Mouse (Mus musculus): ENCODE measurements around the gene Fam83b. TPM values are rescaled to one million over a fixed set of nuclear protein-coding genes. Genes with fewer than 3 reads are reported as not detected.

The Fam83b gene
- under 1 TPM in 1 of 2 experiments, not detected in 1; 0.10 TPM for total RNA-seq (2021)
- long read RNA-seq, experiment 1: 0 reads
- long read RNA-seq, experiment 2: 0 reads

- H3K4me3 ChIP-seq: peak within 1 kb of the TSS; percentile 54
- DNase-seq (ENCODE audit: low spot score in 2 of 2): no peak
- no peak for TF ChIP-seq CTCF (conservative IDR thresholded peaks at IDR 0.05)
- no peak within 1 kb of the TSS for H3K27ac ChIP-seq
Measured at GRCm38 (mm10) chr9:76566515-76567280, at the start of gene Fam83b. Gene Fam83b, minus strand, starts transcription at chr9:76567116.

DNA sequence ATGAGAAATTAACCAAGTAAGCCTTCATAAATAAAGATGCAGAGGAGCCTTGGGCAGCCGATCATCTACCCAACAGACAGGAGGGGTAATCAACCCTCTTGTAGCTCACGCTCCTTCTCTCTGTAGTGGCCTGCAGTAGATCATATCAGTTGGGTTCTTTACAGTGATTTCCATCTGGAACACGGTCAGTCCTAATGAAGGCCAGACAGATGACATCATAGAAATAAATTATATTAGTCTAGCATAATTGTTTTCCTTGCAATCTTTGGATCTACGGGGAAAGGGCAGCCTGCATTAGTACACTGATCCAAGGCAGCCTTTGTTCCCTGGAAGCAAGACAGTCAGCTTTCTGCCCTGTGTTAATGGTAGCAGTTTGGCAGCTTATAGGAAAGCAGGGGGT lies 47.2 kb upstream of the Fam83b start:
- no peak for DNase-seq (ENCODE audit: low spot score in 2 of 2)
- Histone ChIP-seq H3K4me3 (no peak overlapping the region), H3K27ac (no peak overlapping the region)
- TF ChIP-seq CTCF (conservative IDR thresholded peaks at IDR 0.05): no peak

DNA sequence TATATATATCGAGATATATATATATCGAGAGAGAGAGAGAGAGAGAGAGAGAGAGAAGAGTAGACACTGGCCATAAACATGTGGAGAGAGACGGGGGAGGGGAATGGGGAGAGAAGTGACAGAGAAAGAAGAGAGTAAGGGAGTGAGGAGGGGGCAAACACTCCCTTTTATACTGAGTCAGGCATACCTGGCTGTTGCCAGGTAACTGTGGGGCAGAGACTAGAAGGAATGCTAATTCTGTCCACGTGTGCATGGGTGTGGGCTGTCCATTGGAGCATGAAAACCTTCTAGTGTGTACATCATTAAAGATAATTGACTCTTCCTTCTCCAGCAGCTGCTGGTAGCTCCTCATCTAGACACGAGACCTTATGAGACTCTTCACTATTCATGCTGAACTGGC lies 36.8 kb upstream of the Fam83b start:
- Histone ChIP-seq H3K4me3 (no peak overlapping the region), H3K27ac (no peak overlapping the region)
- DNase-seq (ENCODE audit: low spot score in 2 of 2): no peak
- no peak for TF ChIP-seq CTCF (conservative IDR thresholded peaks at IDR 0.05)

GRCm38 (mm10) chr9:76602874-76603273 lies 36.0 kb upstream of the Fam83b start:
- no peak overlapping the region for H3K4me3 ChIP-seq
- TF ChIP-seq CTCF (conservative IDR thresholded peaks at IDR 0.05): no peak
- DNase-seq (ENCODE audit: low spot score in 2 of 2): no peak
- H3K27ac ChIP-seq: no peak overlapping the region

GRCm38 (mm10) chr9:76597395-76597794 lies 30.5 kb upstream of the Fam83b start:
- Histone ChIP-seq H3K4me3 (no peak overlapping the region), H3K27ac (no peak overlapping the region)
- no peak for TF ChIP-seq CTCF (conservative IDR thresholded peaks at IDR 0.05)
- no peak for DNase-seq (ENCODE audit: low spot score in 2 of 2)

- no peak overlapping the region for H3K27ac ChIP-seq
- H3K4me3 ChIP-seq: no peak overlapping the region
- no peak for DNase-seq (ENCODE audit: low spot score in 2 of 2)
- no peak for TF ChIP-seq CTCF (conservative IDR thresholded peaks at IDR 0.05)
Measured at GRCm38 (mm10) chr9:76593841-76594240, 26.9 kb upstream of the Fam83b start.

DNA sequence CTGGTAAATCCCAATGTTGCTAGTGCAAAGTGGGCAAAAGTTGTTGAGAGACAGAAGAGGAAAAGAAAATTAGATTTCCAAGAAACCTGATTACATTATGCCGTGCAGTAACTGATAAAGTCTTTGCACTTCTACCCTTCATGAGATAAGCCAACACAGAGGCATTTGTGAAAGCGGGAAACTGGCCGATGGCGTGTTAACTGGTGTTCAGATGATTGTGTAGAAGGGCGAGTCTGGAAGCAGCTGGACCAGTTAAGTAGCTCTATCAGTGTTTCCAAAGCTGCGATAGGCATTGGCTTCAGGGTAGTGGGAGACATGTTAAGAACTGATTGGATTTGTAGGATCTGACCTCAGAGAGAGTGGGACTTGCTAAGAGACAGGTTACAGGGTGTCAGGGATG lies 17.0 kb upstream of the Fam83b start:
- no peak for DNase-seq (ENCODE audit: low spot score in 2 of 2)
- TF ChIP-seq CTCF (conservative IDR thresholded peaks at IDR 0.05): no peak
- H3K4me3 ChIP-seq: no peak overlapping the region
- H3K27ac ChIP-seq: no peak overlapping the region

DNA sequence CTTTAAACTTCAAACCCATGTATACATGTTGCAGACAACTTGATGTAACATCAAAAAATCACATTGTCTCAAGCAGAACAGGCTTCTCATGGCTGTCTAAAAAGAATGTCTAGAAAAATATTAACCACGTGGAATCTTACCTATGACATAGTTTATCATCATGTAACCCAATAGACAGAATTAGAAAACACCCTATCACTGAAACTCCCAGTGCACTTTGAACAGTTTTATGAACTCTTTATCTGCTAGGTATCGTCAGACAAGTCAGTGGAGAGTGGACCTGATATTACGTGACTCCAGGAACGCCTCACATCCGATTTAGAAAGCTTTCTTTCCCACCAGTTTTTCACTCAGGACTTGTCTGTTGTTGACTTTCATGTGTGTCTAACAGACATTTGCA lies 15.1 kb upstream of the Fam83b start:
- TF ChIP-seq CTCF (conservative IDR thresholded peaks at IDR 0.05): no peak
- no peak for DNase-seq (ENCODE audit: low spot score in 2 of 2)
- Histone ChIP-seq H3K4me3 (no peak overlapping the region), H3K27ac (no peak overlapping the region)

- DNase-seq (ENCODE audit: low spot score in 2 of 2): no peak
- no peak for TF ChIP-seq CTCF (conservative IDR thresholded peaks at IDR 0.05)
- H3K4me3 ChIP-seq: peak overlapping the region; percentile 54
- no peak overlapping the region for H3K27ac ChIP-seq
Measured at GRCm38 (mm10) chr9:76567281-76567655, 352 bp upstream of the Fam83b start.

DNA sequence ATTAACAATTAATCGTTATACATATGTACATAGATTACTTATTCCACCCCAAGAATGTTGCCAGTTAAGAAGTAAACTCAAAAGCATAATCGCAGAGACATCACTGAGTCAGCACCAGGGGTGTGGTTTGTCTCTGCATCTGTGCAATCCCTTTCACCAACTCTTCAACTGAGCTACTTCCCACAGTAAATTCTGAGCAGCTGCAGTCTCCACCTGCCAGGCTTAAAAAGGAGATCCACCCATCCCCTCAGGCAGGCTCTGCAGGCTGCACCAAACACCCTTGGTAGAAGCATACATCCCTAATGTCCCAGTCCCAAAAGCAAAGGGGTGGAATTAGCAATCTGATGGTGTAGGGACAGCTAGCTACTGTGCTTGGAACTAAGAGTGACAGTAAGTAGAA lies 1.3 kb downstream of the Fam83b start:
- TF ChIP-seq CTCF (conservative IDR thresholded peaks at IDR 0.05): no peak
- Histone ChIP-seq H3K27ac (no peak overlapping the region), H3K4me3 (no peak overlapping the region)
- peak in 1 of 2 experiments; percentile 19 for DNase-seq (ENCODE audit: low spot score in 2 of 2)

DNA sequence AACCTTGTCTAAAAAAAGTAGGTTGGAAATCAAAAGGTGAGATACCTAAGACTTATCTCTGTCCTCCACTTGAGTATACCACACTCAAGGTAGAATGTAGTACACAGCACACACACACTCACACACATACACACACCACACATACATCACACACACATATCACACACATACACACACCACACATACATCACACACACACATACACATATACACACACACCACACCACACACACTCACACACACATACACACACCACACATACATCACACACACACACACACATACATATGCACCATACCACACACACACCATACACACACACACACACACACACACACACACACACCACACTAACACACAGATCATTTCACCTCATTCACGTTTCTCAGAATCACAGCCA lies 2.8 kb downstream of the Fam83b start:
- TF ChIP-seq CTCF (conservative IDR thresholded peaks at IDR 0.05): no peak
- Histone ChIP-seq H3K4me3 (no peak overlapping the region), H3K27ac (no peak overlapping the region)
- DNase-seq (ENCODE audit: low spot score in 2 of 2): no peak

- no peak overlapping the region for H3K27ac ChIP-seq
- no peak for TF ChIP-seq CTCF (conservative IDR thresholded peaks at IDR 0.05)
- peak overlapping the region; percentile 13; the same call in 1 of the 2 replicates for H3K4me3 ChIP-seq
- DNase-seq (ENCODE audit: low spot score in 2 of 2): no peak
Measured at GRCm38 (mm10) chr9:76562794-76563193, 4.1 kb downstream of the Fam83b start.

- H3K27ac ChIP-seq: no peak overlapping the region
- no peak for DNase-seq (ENCODE audit: low spot score in 2 of 2)
- no peak overlapping the region for H3K4me3 ChIP-seq
- TF ChIP-seq CTCF (conservative IDR thresholded peaks at IDR 0.05): no peak
Measured at GRCm38 (mm10) chr9:76559240-76559639, 7.7 kb downstream of the Fam83b start.

DNA sequence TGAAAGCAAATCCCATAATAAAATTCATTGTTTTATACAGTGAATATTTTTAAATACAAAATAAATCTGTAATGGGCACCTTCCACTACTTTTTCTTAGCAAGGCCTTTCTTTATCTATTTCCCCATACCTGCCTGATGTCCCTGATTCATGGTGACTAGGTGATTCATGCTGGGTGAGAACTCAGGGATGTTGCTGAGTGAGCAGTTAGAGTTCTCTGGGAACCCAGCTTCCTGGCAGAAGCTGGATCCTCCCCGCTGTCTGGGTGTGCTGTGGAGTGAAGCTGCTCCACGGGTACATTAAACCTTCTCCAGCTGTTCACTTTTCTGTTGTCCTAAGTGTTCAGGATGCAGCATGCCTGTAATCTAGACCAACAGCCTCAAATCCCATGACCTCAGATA lies 13.2 kb downstream of the Fam83b start:
- no peak for TF ChIP-seq CTCF (conservative IDR thresholded peaks at IDR 0.05)

More for the DNA sequence above, 13.2 kb downstream of the Fam83b start:
- DNase-seq (ENCODE audit: low spot score in 2 of 2): no peak
- H3K27ac ChIP-seq: no peak overlapping the region
- H3K4me3 ChIP-seq: no peak overlapping the region

Measured in layer of hippocampus, adult 2 months (tissue).